Mouse (Mus musculus): ENCODE measurements around the gene Clec16a.

The Clec16a gene

DNA sequence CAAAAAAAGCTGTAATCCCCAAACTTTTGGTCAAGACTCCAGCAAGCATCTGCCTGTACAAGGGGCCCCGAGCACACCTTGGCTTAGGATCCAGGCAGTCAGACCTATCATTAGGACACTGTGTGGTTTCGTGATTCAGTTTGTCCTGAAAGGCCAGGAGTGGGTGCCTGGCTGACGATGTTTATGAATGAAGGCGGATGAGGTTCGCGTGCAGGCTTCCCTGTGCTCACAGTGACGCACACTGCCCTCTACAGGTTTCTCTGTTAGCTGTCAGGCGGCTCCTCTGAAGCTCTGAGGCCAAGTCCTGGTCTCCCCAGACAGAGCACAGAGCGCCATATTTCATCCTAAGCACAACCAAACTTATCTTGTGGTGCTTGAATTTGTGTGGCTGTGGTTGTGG lies 241.1 kb downstream of the Clec16a start:
- peak; percentile 81 for DNase-seq (ENCODE audit: low spot score)

GRCm38 (mm10) chr16:10786782-10787547 lies 241.8 kb downstream of the Clec16a start:
- DNase-seq (ENCODE audit: low spot score), result no peak

DNA sequence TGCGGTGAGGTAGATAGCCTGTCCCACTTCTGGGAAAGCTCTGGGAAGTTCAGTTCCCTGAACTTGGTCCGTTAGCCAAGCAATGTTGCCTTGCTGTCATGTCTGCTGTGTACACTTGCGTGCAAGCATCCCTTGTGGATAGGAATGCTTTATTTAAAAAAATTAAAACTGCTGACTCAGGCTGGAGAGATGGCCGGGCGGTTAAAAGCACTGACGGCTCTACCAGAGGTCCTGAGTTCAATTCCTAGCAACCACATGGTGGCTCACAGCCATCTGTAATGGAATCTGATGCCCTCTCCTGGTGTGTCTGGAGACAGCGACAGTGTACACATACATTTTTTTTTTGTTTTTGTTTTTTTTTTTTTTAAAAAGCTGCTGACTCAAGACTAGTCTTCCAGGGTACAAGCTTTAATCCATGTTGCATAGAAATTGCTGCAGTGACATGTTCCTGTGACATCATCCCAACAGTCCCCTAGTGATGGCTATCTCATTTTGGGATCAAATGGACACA lies 242.5 kb downstream of the Clec16a start:
- DNase-seq (ENCODE audit: low spot score), result no peak

DNA sequence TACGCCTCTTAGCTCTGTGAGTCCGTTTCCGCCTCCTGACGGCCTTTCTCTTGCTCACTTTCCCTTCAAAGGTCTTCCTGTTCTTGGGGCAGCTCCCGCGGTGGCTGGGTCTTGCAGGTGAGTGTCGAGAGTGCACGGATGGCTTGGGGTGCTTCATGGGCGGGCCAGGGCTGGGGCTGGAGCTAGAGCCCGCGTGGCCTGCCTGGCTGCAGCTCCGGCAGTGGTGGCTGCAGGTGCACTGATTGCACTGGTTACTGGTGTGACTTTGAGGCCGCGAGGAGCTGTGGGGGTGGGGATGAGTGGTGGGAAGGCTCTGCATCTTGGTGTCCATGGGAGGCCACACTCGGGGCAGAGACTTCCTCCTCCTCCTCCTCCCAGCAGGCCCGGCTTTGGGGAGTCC lies 243.1 kb downstream of the Clec16a start, which contains the start of gene Tnp2:
Gene Tnp2 (minus strand): TSS at position 390 of the 400 bp plus-strand sequence.
- DNase-seq (ENCODE audit: low spot score), result no peak

DNA sequence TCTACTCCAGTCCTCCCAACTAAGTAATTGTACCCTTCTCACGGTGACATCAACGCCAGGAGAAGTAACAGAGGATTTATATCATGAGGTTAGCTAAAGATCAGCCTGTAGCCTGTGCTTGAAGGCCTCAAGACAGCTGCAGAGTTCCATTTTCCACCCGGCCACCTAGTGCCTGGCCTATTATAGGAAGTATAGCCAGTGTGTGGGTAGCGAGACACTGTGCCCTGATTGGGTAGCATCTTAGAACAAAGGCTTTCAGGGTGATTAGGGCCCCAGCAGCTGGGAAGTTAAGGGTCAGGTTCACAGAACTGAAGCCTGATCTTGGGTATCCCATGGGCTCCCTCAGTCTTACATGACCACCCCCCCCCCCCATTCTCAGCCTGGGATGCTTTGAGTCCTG lies 243.7 kb downstream of the Clec16a start:
- DNase-seq (ENCODE audit: low spot score), result no peak

DNA sequence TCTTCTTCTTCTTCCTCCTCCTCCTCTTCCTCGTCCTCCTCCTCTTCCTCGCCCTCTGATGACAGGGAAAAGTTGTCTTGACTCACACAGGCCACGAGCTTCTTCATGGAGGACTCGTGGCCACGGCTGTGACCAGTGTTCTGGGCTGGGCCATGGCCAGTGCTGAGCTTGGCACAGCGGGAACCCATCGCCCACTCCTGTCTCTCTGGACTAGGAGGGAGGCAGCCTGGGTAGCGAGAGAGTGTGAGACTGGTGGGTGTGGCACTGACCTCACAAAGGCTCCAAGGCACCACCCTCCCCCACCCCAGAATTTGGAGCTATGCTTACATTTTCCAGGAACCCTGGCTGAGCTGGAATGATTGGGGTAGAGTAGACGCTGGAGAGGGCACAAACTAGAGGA lies 245.6 kb downstream of the Clec16a start, which contains the start of gene Prm3:
Gene Prm3 (minus strand): TSS at position 213 of the 400 bp plus-strand sequence.
- no peak for DNase-seq (ENCODE audit: low spot score)

Measured in testis, postnatal 10 days (tissue).